Mouse (Mus musculus) heart, embryonic 13.5 days (tissue): Measurements from ENCODE around the gene Lalba. TPM values are rescaled to one million over a fixed set of nuclear protein-coding genes. Genes with fewer than 3 reads are reported as not detected.

Experiments
- ATAC-seq: fragments of 200-750 bp; cut with Nextera tagmentation; 2 replicates; pipeline ENCODE4 v1.8.0; 2017; ENCODE audit warnings: moderate TSS enrichment; ENCODE audit not compliant: insufficient number of reproducible peaks, low FRiP score, low TSS enrichment; ENCODE audit errors: extremely low read depth
- H3K27ac ChIP-seq: fragments of 300-500 bp; sonication (generic); replicated peaks from 2 replicates; pipeline ENCODE4 v1.5.1; 2015; ENCODE audit warnings: moderate library complexity, mild to moderate bottlenecking, inconsistent platforms
- H3K27me3 ChIP-seq: fragments of 300-500 bp; sonication (generic); replicated peaks from 2 replicates; pipeline ENCODE4 v1.6.1; 2015; ENCODE audit warnings: mild to moderate bottlenecking, inconsistent platforms
- H3K36me3 ChIP-seq: fragments of 300-500 bp; sonication (generic); 2 replicates; pipeline ENCODE4 v1.6.1; 2015; ENCODE audit warnings: mild to moderate bottlenecking, inconsistent platforms
- H3K4me1 ChIP-seq: fragments of 300-500 bp; sonication (generic); 2 replicates; pipeline ENCODE4 v1.6.1; 2015; ENCODE audit warnings: inconsistent platforms
- H3K4me2 ChIP-seq: fragments of 300-500 bp; sonication (generic); 2 replicates; pipeline ENCODE4 v1.6.1; 2015; ENCODE audit warnings: inconsistent platforms, mild to moderate bottlenecking, moderate library complexity
- H3K4me3 ChIP-seq: fragments of 300-500 bp; sonication (generic); 2 replicates; pipeline ENCODE4 v1.5.1; 2015; ENCODE audit warnings: moderate library complexity, mild to moderate bottlenecking, inconsistent platforms
- H3K9ac ChIP-seq: fragments of 300-500 bp; sonication (generic); 2 replicates; pipeline ENCODE4 v1.6.1; 2015; ENCODE audit warnings: inconsistent platforms, mild to moderate bottlenecking, moderate library complexity
- H3K9me3 ChIP-seq: fragments of 300-500 bp; sonication (generic); 2 replicates; pipeline ENCODE4 v1.6.1; 2016; ENCODE audit warnings: inconsistent platforms
- WGBS: fragments of 180-500 bp; shearing (Covaris S2); methylation state at CpG from one replicate; pipeline ENCODE4 v1.1.7; 2015; ENCODE audit warnings: mixed read lengths; 5-methylcytosine and 5-hydroxymethylcytosine counted together
- polyA plus RNA-seq: library from polyadenylated mRNA; unstranded; fragments of >200 nt; fragmentation: Nextera tagmentation; extraction: Ambion mirVana; gene quantifications from 2 replicates; pipeline ENCODE4 v1.2.1, GENCODE M21; 2015

The Lalba gene
- polyA plus RNA-seq, 1 experiment from 2014 or later = not detected

GRCm38 (mm10) chr15:98486433-98487021, 4.0 kb upstream of the Lalba start:
- no peak overlapping the region for H3K9ac ChIP-seq
- H3K4me3 ChIP-seq = no peak overlapping the region
- no peak for ATAC-seq
- no peaks in the 10 kb centered on the region for H3K36me3 ChIP-seq
- no peaks in the 10 kb centered on the region for H3K27me3 ChIP-seq
- no peaks in the 10 kb centered on the region for H3K4me1 ChIP-seq
- H3K9me3 ChIP-seq = no peaks in the 10 kb centered on the region
- no peak overlapping the region for H3K4me2 ChIP-seq
- H3K27ac ChIP-seq = no peak overlapping the region
- WGBS = 87% methylated on average over 8 of the region's 8 CpGs

GRCm38 (mm10) chr15:98483907-98484886, 1.7 kb upstream of the Lalba start:
- Histone ChIP-seq H3K9ac (no peak overlapping the region), H3K27me3 (no peaks in the 10 kb centered on the region), H3K27ac (no peak overlapping the region), H3K4me1 (no peaks in the 10 kb centered on the region), H3K36me3 (no peaks in the 10 kb centered on the region), H3K4me3 (no peak overlapping the region), H3K4me2 (no peak overlapping the region), H3K9me3 (no peaks in the 10 kb centered on the region)
- no peak for ATAC-seq
- 66% methylated on average over 18 of the region's 18 CpGs for WGBS

GRCm38 (mm10) chr15:98479568-98480102, 2.9 kb downstream of the Lalba start:
- WGBS = 58% methylated on average over 7 of the region's 7 CpGs

GRCm38 (mm10) chr15:98476281-98476680, 6.2 kb downstream of the Lalba start:
- Histone ChIP-seq H3K4me3 (no peak overlapping the region), H3K36me3 (no peaks in the 10 kb centered on the region), H3K9ac (no peak overlapping the region), H3K27me3 (peaks cover 9% of the 10 kb centered on the region), H3K27ac (no peak overlapping the region), H3K4me1 (no peaks in the 10 kb centered on the region), H3K9me3 (no peaks in the 10 kb centered on the region), H3K4me2 (no peak overlapping the region)
- no peak for ATAC-seq
- WGBS = 70% methylated on average over 5 of the region's 5 CpGs

More at GRCm38 (mm10) chr15:98479568-98480102, 2.9 kb downstream of the Lalba start:
- H3K9ac ChIP-seq = no peak overlapping the region
- no peaks in the 10 kb centered on the region for H3K27me3 ChIP-seq
- no peak for ATAC-seq
- no peak overlapping the region for H3K4me2 ChIP-seq
- no peaks in the 10 kb centered on the region for H3K36me3 ChIP-seq
- no peaks in the 10 kb centered on the region for H3K9me3 ChIP-seq
- H3K27ac ChIP-seq = no peak overlapping the region
- no peak overlapping the region for H3K4me3 ChIP-seq
- H3K4me1 ChIP-seq = no peaks in the 10 kb centered on the region

DNA sequence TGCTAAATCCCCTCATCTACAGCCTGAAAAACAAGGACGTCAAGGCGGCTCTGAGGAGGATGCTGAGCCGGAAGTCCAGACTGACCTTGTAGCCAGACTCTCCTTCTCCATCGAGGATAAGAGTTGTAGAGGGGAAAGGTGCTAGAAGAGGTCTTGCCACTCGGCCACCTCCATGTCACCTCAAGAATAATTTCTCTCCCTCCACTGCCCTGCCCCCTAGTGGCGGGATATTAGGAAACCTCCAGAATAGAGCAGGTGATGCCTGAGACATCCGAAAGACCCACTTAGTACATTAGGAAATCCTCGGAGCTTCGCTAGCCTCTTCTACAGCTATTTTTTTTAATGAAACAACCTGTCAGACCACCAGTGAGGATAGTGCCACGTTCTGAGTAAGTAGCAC, 7.1 kb downstream of the Lalba start:
- no peak for ATAC-seq
- 48% methylated on average over 10 of the region's 10 CpGs for WGBS
- H3K9ac ChIP-seq = no peak overlapping the region

GRCm38 (mm10) chr15:98474958-98475357, 7.6 kb downstream of the Lalba start:
- Histone ChIP-seq H3K27me3 (peaks cover 15% of the 10 kb centered on the region), H3K27ac (no peak overlapping the region), H3K4me1 (no peaks in the 10 kb centered on the region), H3K4me3 (no peak overlapping the region), H3K9ac (no peak overlapping the region), H3K9me3 (no peaks in the 10 kb centered on the region), H3K36me3 (no peaks in the 10 kb centered on the region), H3K4me2 (no peak overlapping the region)
- 77% methylated on average over 10 of the region's 10 CpGs for WGBS
- ATAC-seq = no peak

More for the DNA sequence above, 7.1 kb downstream of the Lalba start:
- H3K9me3 ChIP-seq = no peaks in the 10 kb centered on the region
- no peak overlapping the region for H3K4me3 ChIP-seq
- no peak overlapping the region for H3K4me2 ChIP-seq
- peaks cover 15% of the 10 kb centered on the region for H3K27me3 ChIP-seq
- H3K4me1 ChIP-seq = no peaks in the 10 kb centered on the region
- no peak overlapping the region for H3K27ac ChIP-seq
- no peaks in the 10 kb centered on the region for H3K36me3 ChIP-seq

- WGBS = 82% methylated on average over 13 of the region's 13 CpGs
- peaks cover 15% of the 10 kb centered on the region for H3K27me3 ChIP-seq
- H3K27ac ChIP-seq = no peak overlapping the region
- H3K4me2 ChIP-seq = no peak overlapping the region
- no peaks in the 10 kb centered on the region for H3K4me1 ChIP-seq
- no peaks in the 10 kb centered on the region for H3K36me3 ChIP-seq
- ATAC-seq = no peak
- H3K9ac ChIP-seq = no peak overlapping the region
- H3K4me3 ChIP-seq = no peak overlapping the region
- H3K9me3 ChIP-seq = 0 out of 2 replicates have a peak, but pooled peaks cover 9% of the 10 kb centered on the region
Measured at GRCm38 (mm10) chr15:98471539-98471938, 11.0 kb downstream of the Lalba start.

GRCm38 (mm10) chr15:98469596-98469995, 12.9 kb downstream of the Lalba start, which contains the start of gene OR5BS1P:
OR5BS1P (plus strand) TSS chr15:98469896.
- peaks cover 19% of the 10 kb centered on the region for H3K27me3 ChIP-seq
- no peak within 1 kb of the TSS for H3K4me3 ChIP-seq
- H3K9me3 ChIP-seq = 0 out of 2 replicates have a peak, but pooled peaks cover 9% of the 10 kb centered on the region
- WGBS = 79% methylated on average over 4 of the region's 4 CpGs
- ATAC-seq = no peak
- H3K4me1 ChIP-seq = no peaks in the 10 kb centered on the region
- H3K4me2 ChIP-seq = no peak within 1 kb of the TSS
- no peaks in the 10 kb centered on the region for H3K36me3 ChIP-seq
- H3K9ac ChIP-seq = no peak within 1 kb of the TSS
- H3K27ac ChIP-seq = no peak within 1 kb of the TSS

GRCm38 (mm10) chr15:98452288-98452687, 30.2 kb downstream of the Lalba start, which contains the start of gene Olfr281:
Olfr281 (plus strand) TSS chr15:98452588.
- no peak for ATAC-seq
- H3K4me2 ChIP-seq = no peak within 1 kb of the TSS
- no peak within 1 kb of the TSS for H3K4me3 ChIP-seq
- no peak within 1 kb of the TSS for H3K27ac ChIP-seq
- no peaks in the 10 kb centered on the region for H3K9me3 ChIP-seq
- peaks cover 5% of the 10 kb centered on the region; the same call in 1 of the 2 replicates for H3K27me3 ChIP-seq
- no peak within 1 kb of the TSS for H3K9ac ChIP-seq
- WGBS = 84% methylated on average over 7 of the region's 7 CpGs
- H3K36me3 ChIP-seq = no peaks in the 10 kb centered on the region
- H3K4me1 ChIP-seq = no peaks in the 10 kb centered on the region

DNA sequence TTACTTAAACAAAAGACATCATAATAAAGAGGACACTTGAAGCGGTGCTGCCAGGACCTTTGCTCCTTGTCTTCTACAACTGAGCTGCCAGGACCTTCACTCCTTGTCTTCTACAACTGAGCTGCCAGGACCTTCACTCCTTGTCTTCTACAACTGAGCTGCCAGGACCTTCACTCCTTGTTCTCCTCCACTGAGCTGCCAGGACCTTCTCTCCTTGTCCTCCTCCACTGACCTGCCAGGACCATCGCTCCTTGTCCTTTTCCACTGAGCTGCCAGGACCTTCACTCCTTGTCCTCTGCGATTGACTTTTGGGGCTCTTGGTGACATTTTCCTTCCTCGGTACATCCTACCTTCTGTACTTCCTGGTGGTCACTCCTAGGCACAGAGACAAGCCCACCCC, 34.0 kb downstream of the Lalba start:
- WGBS = 47% methylated on average over 4 of the region's 4 CpGs
- no peaks in the 10 kb centered on the region for H3K9me3 ChIP-seq
- no peaks in the 10 kb centered on the region for H3K4me1 ChIP-seq
- H3K4me2 ChIP-seq = no peak overlapping the region
- H3K27ac ChIP-seq = no peak overlapping the region
- peaks cover 5% of the 10 kb centered on the region; the same call in 1 of the 2 replicates for H3K27me3 ChIP-seq
- no peak for ATAC-seq
- H3K9ac ChIP-seq = no peak overlapping the region
- no peak overlapping the region for H3K4me3 ChIP-seq
- no peaks in the 10 kb centered on the region for H3K36me3 ChIP-seq

- no peak overlapping the region for H3K27ac ChIP-seq
- no peak overlapping the region for H3K9ac ChIP-seq
- H3K27me3 ChIP-seq = no peaks in the 10 kb centered on the region
- no peaks in the 10 kb centered on the region for H3K4me1 ChIP-seq
- no peaks in the 10 kb centered on the region for H3K36me3 ChIP-seq
- ATAC-seq = no peak
- H3K4me3 ChIP-seq = no peak overlapping the region
- H3K4me2 ChIP-seq = no peak overlapping the region
- 60% methylated on average over 3 of the region's 3 CpGs for WGBS
- H3K9me3 ChIP-seq = no peaks in the 10 kb centered on the region
Measured at GRCm38 (mm10) chr15:98444561-98444960, 38.0 kb downstream of the Lalba start.
